Mouse (Mus musculus): ENCODE data around the gene Fmo2.

Gene Fmo2

GRCm38 (mm10) chr1:162853812-162854482, 44.6 kb downstream of the Fmo2 start:
- DNase-seq (ENCODE audit: low read depth, low spot score), result no peak

- DNase-seq (ENCODE audit: low read depth, low spot score), result no peak
Observed at GRCm38 (mm10) chr1:162847554-162847953, 51.0 kb downstream of the Fmo2 start.

GRCm38 (mm10) chr1:162840211-162840610, 58.3 kb downstream of the Fmo2 start:
- no peak for DNase-seq (ENCODE audit: low read depth, low spot score)

- DNase-seq (ENCODE audit: low read depth, low spot score), result no peak
Observed at GRCm38 (mm10) chr1:162838976-162839375, 59.5 kb downstream of the Fmo2 start.

GRCm38 (mm10) chr1:162834342-162834741, 64.2 kb downstream of the Fmo2 start:
- DNase-seq (ENCODE audit: low read depth, low spot score), result no peak

- DNase-seq (ENCODE audit: low read depth, low spot score), result no peak
Observed at GRCm38 (mm10) chr1:162832574-162832953, 66.0 kb downstream of the Fmo2 start.

GRCm38 (mm10) chr1:162831838-162832573, 66.5 kb downstream of the Fmo2 start:
- no peak for DNase-seq (ENCODE audit: low read depth, low spot score)
